Mouse (Mus musculus) CH12.LX (cell line): Measurements from ENCODE around the gene Coro7. TPM values are rescaled to one million over a fixed set of nuclear protein-coding genes. Genes with fewer than 3 reads are reported as not detected.

ENCODE experiments used
- DNase-seq: peaks from one replicate; pipeline ENCODE4 v3.0.0-alpha.2; 2013; ENCODE audit errors: extremely low read depth
- H3K27ac ChIP-seq: 2 replicates; pipeline ENCODE4 v1.5.1; 2012; ENCODE audit warnings: low read depth, mild to moderate bottlenecking, control low read depth, moderate library complexity; ENCODE audit not compliant: insufficient read depth
- H3K27me3 ChIP-seq: replicated peaks from 2 replicates; pipeline ENCODE3; 2012; ENCODE audit warnings: inconsistent platforms
- H3K36me3 ChIP-seq, 2 experiments: replicated peaks in 1 of 2; 2 replicates each; pipeline versions ENCODE3 to v1.6.1; 2012; ENCODE audit warnings: inconsistent platforms in 1 of 2, low read length in 1 of 2, mild to moderate bottlenecking in 1 of 2, mixed read lengths in 1 of 2, moderate library complexity in 1 of 2; ENCODE audit not compliant: control insufficient read depth in 1 of 2, insufficient read depth in 1 of 2
- H3K4me1 ChIP-seq, 2 experiments: 2 replicates each; pipeline ENCODE4 v1.6.1; 2012; ENCODE audit warnings: inconsistent platforms in 1 of 2, moderate library complexity in 1 of 2; ENCODE audit not compliant: insufficient read depth in 2 of 2, control insufficient read depth in 1 of 2
- H3K4me2 ChIP-seq: 2 replicates; pipeline ENCODE4 v1.6.1; 2012; ENCODE audit warnings: low read depth, mild to moderate bottlenecking, control low read depth; ENCODE audit not compliant: poor library complexity, insufficient read depth, severe bottlenecking
- H3K4me3 ChIP-seq, 3 experiments: fragments of 150-350 bp in 1 of 3; sonication (generic) in 1 of 3; replicated peaks in 1 of 3; 2 replicates each; pipeline versions ENCODE3 to v1.5.1; 2011 to 2012; ENCODE audit warnings: low read depth in 2 of 3, low read length in 2 of 3, mild to moderate bottlenecking in 2 of 3, moderate library complexity in 2 of 3, control low read depth in 1 of 3, improper control_type of control experiment in 1 of 3, inconsistent platforms in 1 of 3, mixed read lengths in 1 of 3; ENCODE audit not compliant: poor library complexity in 1 of 3
- H3K79me2 ChIP-seq: replicated peaks from 2 replicates; pipeline ENCODE4 v1.6.1; 2012; ENCODE audit warnings: mild to moderate bottlenecking, moderate library complexity; ENCODE audit not compliant: control insufficient read depth, poor library complexity, insufficient read depth, severe bottlenecking; ENCODE audit errors: extremely low read depth
- H3K9ac ChIP-seq: 2 replicates; pipeline ENCODE4 v1.6.1; 2012; ENCODE audit warnings: low read depth, mild to moderate bottlenecking, control low read depth, moderate library complexity; ENCODE audit not compliant: insufficient read depth
- H3K9me3 ChIP-seq: replicated peaks from 2 replicates; pipeline ENCODE3; 2012; ENCODE audit warnings: low read length, inconsistent platforms, mixed read lengths
- CTCF ChIP-seq, 2 experiments: IDR thresholded peaks in 1 of 2; conservative IDR thresholded peaks in 1 of 2; 2 replicates each; pipeline ENCODE4 v1.5.1; 2011 to 2012; ENCODE audit warnings: low read depth in 2 of 2, low read length in 2 of 2, improper control_type of control experiment in 1 of 2, inconsistent platforms in 1 of 2, mild to moderate bottlenecking in 1 of 2, moderate library complexity in 1 of 2
- ETS1 ChIP-seq: conservative IDR thresholded peaks from 2 replicates; pipeline ENCODE4 v1.6.1; 2012; ENCODE audit warnings: low read depth, mild to moderate bottlenecking, inconsistent platforms, low read length, improper control_type of control experiment, moderate library complexity
- IRF4 ChIP-seq: IDR thresholded peaks from 2 replicates; pipeline ENCODE4 v1.6.1; 2014; ENCODE audit warnings: low read depth, mild to moderate bottlenecking, inconsistent platforms, low read length, improper control_type of control experiment
- JUND ChIP-seq: conservative IDR thresholded peaks from 2 replicates; pipeline ENCODE4 v1.6.1; 2011; ENCODE audit warnings: low read depth, low read length, improper control_type of control experiment
- MAX ChIP-seq: IDR thresholded peaks from 2 replicates; pipeline ENCODE4 v1.6.1; 2011; ENCODE audit warnings: low read length, improper control_type of control experiment
- MAZ ChIP-seq: IDR thresholded peaks from 2 replicates; pipeline ENCODE4 v1.6.1; 2012; ENCODE audit warnings: low read depth, mild to moderate bottlenecking, inconsistent platforms, low read length, improper control_type of control experiment, moderate library complexity
- NELFE ChIP-seq: IDR thresholded peaks from 2 replicates; pipeline ENCODE4 v1.6.1; 2011; ENCODE audit warnings: low read depth, low read length, improper control_type of control experiment
- NRF1 ChIP-seq: IDR thresholded peaks from 2 replicates; pipeline ENCODE4 v1.6.1; 2014; ENCODE audit warnings: low read depth, mild to moderate bottlenecking, inconsistent platforms, low read length, improper control_type of control experiment, moderate library complexity
- PAX5 ChIP-seq: IDR thresholded peaks from 2 replicates; pipeline ENCODE4 v1.6.1; 2012; ENCODE audit warnings: low read length, inconsistent platforms, mixed read lengths
- POLR2A ChIP-seq: IDR thresholded peaks from 2 replicates; pipeline ENCODE4 v1.6.1; 2011; ENCODE audit warnings: low read depth, mild to moderate bottlenecking, improper control_type of control experiment, low read length
- SIN3A ChIP-seq: IDR thresholded peaks from 2 replicates; pipeline ENCODE4 v1.6.1; 2012; ENCODE audit warnings: low read length, improper control_type of control experiment, inconsistent platforms
- SMC3 ChIP-seq: IDR thresholded peaks from 2 replicates; pipeline ENCODE4 v1.6.1; 2011; ENCODE audit warnings: low read depth, low read length, improper control_type of control experiment
- TBP ChIP-seq: conservative IDR thresholded peaks from 2 replicates; pipeline ENCODE4 v1.6.1; 2011; ENCODE audit warnings: low read depth, low read length, improper control_type of control experiment
- TCF12 ChIP-seq: IDR thresholded peaks from 2 replicates; pipeline ENCODE4 v1.6.1; 2014; ENCODE audit warnings: low read depth, mild to moderate bottlenecking, inconsistent platforms, low read length, improper control_type of control experiment
- USF2 ChIP-seq: conservative IDR thresholded peaks from 2 replicates; pipeline ENCODE4 v1.6.1; 2011; ENCODE audit warnings: low read depth, low read length, improper control_type of control experiment
- ZC3H11A ChIP-seq: IDR thresholded peaks from 2 replicates; pipeline ENCODE4 v1.6.1; 2012; ENCODE audit warnings: low read depth, mild to moderate bottlenecking, inconsistent platforms, low read length, improper control_type of control experiment
- ZKSCAN1 ChIP-seq: IDR thresholded peaks from 2 replicates; pipeline ENCODE4 v1.6.1; 2012; ENCODE audit warnings: low read depth, inconsistent platforms, low read length, improper control_type of control experiment, borderline replicate concordance
- ZNF384 ChIP-seq: IDR thresholded peaks from 2 replicates; pipeline ENCODE4 v1.6.1; 2012; ENCODE audit warnings: low read depth, low read length, improper control_type of control experiment, inconsistent platforms
- dilution Hi-C: fragments of 300-500 bp; cut with MboI; formaldehyde crosslinking; loops from 2 replicates; pipeline ENCODE4 v1.14.3; 2020; ENCODE audit warnings: low sequenced_read_pairs; ENCODE audit not compliant: extremely low pct_unique_long_range_greater_than_20kb, extremely low pct_ligation_motif_present
- in situ Hi-C: fragments of 300-500 bp; cut with MboI; formaldehyde crosslinking; loops from 3 replicates; pipeline ENCODE4 v1.14.3; 2019; ENCODE audit warnings: low sequenced_read_pairs, low pct_ligation_motif_present, low pct_unique_long_range_greater_than_20kb, mixed read lengths
- polyA plus RNA-seq: library from polyadenylated mRNA; unstranded; fragments of >175 nt; gene quantifications from 2 replicates; pipeline ENCODE4 v1.2.1, GENCODE M21; 2012; ENCODE audit warnings: low read depth; ENCODE audit not compliant: insufficient read length
- total RNA-seq, 2 experiments: library from RNA; depleted of rRNA; stranded (reverse); fragments of 300-350 nt in 1 of 2; fragments of >200 nt in 1 of 2; gene quantifications; 2 replicates each; pipeline ENCODE4 v1.2.3; 2012 to 2014

Gene Coro7
- total and polyA plus RNA-seq, 3 experiments: 5.7 to 40.2 (median 20.0) TPM

DNA sequence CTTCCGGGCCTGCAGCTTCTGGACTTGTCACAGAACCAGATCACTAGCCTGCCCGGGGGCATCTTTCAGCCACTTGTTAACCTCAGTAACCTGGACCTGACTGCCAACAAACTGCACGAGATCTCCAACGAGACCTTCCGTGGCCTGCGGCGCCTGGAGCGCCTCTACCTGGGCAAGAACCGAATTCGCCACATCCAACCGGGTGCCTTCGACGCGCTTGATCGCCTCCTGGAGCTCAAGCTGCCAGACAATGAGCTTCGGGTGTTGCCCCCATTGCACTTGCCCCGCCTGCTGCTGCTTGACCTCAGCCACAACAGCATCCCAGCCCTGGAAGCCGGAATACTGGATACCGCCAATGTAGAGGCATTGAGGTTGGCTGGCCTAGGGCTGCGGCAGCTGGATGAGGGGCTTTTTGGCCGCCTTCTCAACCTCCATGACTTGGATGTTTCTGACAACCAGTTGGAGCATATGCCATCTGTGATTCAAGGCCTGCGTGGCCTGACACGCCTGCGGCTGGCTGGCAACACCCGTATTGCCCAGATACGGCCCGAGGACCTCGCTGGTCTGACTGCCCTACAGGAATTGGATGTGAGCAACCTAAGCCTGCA is 31.1 kb downstream of the Coro7 start:
- no peaks in the 10 kb centered on the region for H3K27me3 ChIP-seq
- no peaks in the 10 kb centered on the region for H3K79me2 ChIP-seq
- no peak overlapping the region for H3K4me3 ChIP-seq
- no peak overlapping the region for H3K27ac ChIP-seq
- in situ Hi-C loops: loop anchor here (25.0 kb wide), 1 partner anchor 489 kb away; the partner anchor contains the start of genes Ppl and Sec14l5
- H3K4me2 ChIP-seq: no peak overlapping the region
- H3K9ac ChIP-seq: no peak overlapping the region
- no peak for DNase-seq
- TF ChIP-seq POLR2A (no peak), SIN3A (no peak), MAX (no peak), NELFE (no peak), CTCF (conservative IDR thresholded peaks at IDR 0.05 in 1 of 2, IDR thresholded peaks at IDR 0.05 in 1 of 2; ENCODE audit: low read depth in 2 of 2, low read length in 2 of 2) (no peak), ZC3H11A (no peak), NRF1 (no peak), JUND (no peak), ETS1 (no peak), TBP (no peak), SMC3 (no peak), PAX5 (no peak), IRF4 (no peak), ZKSCAN1 (no peak)
- H3K4me1 ChIP-seq: no peaks in the 10 kb centered on the region
- peaks cover 60 to 99% of the 10 kb centered on the region in 2 experiments for H3K36me3 ChIP-seq
- dilution Hi-C loops: no loop called here
- no peaks in the 10 kb centered on the region for H3K9me3 ChIP-seq

DNA sequence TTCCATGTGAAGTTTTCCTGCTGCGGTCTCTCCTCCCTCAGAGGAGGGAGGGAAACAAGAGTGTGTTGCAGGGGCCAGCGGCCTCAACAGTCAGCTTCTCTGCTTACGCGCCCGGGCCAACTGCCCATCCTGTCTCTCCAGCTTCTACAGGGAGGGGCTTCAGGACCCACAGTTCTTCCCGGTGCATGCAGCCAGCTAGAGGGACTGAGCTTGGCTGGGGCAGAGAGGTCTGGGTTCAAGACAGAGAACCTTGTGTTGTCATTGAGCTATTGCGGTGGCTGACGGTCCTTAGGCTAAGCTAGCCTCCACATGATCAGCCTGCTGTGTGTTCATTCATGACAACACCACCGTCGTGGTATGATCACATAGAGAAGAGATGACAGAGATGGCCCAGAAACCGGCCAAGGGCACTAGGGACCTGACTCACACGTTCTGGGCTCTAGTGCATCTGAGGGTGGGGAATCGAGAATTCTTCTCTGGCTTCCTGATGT is 31.9 kb downstream of the Coro7 start:
- Histone ChIP-seq H3K9me3 (no peaks in the 10 kb centered on the region), H3K79me2 (no peaks in the 10 kb centered on the region), H3K27me3 (no peaks in the 10 kb centered on the region), H3K9ac (no peak overlapping the region), H3K27ac (no peak overlapping the region), H3K4me2 (no peak overlapping the region), H3K36me3 (peaks cover 52 to 99% of the 10 kb centered on the region in 2 experiments), H3K4me3 (no peak overlapping the region), H3K4me1 (no peaks in the 10 kb centered on the region)
- no peak for DNase-seq
- in situ Hi-C loops (loop anchor here (25.0 kb wide), 1 partner anchor 490 kb away; the partner anchor contains the start of genes Ppl and Sec14l5), dilution Hi-C loops (no loop called here)
- TF ChIP-seq USF2: no peak
- TF ChIP-seq TCF12: no peak
- TF ChIP-seq ZNF384: no peak
- TF ChIP-seq TBP: no peak
- no peak for TF ChIP-seq MAZ
